Mouse (Mus musculus) heart, adult 9 months (tissue): ENCODE data around the gene March1.

Experiments used
- DNase-seq, 2 experiments: peaks; one replicate each; pipeline ENCODE4 v3.0.0; 2022; ENCODE audit warnings: low spot score in 2 of 2

The March1 gene

DNA sequence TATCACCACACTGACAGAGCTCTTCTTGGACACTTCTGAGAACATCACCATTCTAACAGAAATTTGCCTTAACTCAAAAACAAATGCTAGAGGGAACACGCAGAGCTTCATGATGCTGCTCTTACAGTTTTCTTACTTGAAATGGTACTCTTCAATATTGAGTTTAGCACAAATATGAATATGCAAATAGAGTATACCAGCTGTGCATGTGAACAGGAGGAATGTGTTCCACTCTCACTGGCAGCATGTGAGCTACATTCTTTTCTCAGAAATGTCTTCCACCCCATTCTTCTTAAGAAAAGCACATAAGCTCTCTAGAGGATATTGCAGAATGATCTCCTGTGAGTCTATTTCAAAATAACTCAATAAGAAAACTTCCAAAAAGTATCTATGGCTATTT is 370.0 kb downstream of the March1 start:
- no peak for DNase-seq

DNA sequence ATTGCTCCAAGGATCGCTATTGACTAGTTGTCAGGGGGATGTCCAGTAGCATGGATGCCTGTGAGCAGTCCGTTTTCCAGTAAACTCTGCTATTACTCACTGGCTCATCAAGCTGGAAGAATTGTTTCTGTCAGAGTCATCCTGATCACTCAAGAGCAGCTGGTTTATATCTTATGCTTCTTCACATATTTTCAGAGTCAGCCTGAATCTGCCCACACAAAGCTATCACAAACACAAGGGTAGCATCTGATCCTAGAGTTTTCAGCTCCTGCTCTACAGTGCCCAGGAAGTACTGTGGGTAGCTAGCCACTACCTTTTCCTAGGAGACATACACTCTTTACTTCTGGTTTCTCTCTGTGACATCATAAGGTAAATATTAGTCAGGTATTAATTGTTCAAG is 405.1 kb downstream of the March1 start:
- no peak for DNase-seq

DNA sequence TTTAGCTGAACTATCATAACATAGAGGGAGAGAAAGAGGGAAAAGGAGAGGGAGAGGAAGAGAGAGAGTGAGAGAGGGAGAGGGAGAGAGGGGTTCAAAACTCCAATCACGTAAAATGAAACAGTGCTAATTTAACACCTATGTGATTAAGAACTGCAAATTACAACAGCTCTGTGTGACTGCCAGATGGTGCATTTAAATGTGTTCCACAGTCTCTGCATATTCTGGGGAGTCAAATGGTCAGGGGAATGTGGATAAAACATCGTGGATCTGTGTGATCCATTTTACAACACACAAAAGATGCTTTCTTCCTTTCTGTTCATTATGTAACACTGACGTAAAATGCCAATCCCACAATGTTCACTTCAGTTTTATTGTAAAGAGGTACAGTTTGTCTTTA is 416.0 kb downstream of the March1 start:
- DNase-seq = no peak

DNA sequence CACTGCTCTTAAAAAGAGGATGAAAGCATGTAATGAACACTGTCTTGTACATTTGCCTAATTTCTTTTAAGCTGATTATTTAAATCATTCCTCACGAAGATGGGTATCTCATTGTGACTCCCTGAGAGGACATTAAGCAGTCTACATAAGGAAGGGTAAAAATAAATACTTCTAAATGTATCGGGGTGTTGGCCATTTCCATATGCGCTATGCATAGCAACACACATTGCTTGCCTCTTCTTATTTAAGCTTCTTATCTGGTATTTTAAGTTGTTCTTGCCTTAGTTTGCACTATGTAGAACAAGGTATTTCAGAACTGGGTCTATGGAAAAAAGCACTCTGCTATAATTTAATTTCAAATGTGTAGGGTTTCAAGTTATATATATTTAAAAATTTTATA is 416.7 kb downstream of the March1 start:
- DNase-seq = no peak

DNA sequence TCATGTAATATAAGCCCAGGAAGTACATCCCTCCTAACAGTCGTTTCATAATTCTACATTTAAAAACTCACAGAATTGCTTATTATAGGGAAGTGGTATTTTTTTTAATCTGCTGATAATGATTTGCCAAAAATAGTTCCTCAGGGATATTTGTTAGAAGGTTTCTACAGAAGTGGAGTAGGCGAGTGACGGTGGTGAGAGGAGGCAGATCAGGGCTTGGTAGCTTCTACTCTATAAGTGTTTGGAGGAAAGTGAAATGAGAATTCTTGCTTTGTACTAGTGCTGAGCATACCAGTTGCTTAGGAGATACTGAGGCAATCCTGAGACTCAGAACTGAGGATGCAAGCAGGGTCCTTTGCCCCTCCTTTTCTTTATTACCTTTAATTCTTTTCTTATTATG is 476.5 kb downstream of the March1 start:
- DNase-seq = no peak

DNA sequence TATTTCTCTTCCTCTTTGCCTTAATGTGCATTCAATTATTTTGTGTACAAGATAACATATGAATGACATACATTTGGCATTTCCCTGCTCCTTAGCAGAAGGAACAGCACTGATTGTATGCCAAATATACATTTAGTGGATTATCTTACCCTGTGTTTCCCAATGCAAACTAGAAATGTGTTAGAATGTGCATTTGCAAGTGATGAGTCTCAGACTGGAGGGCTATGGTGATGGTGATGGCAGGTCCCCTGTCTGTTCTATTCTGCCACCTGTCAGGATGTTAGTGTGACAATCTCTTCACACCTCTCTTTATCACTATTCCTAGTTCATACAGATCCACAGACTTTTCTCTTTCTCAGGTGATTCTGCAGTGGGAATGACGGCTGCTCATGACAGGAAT is 480.4 kb downstream of the March1 start:
- no peak for DNase-seq

DNA sequence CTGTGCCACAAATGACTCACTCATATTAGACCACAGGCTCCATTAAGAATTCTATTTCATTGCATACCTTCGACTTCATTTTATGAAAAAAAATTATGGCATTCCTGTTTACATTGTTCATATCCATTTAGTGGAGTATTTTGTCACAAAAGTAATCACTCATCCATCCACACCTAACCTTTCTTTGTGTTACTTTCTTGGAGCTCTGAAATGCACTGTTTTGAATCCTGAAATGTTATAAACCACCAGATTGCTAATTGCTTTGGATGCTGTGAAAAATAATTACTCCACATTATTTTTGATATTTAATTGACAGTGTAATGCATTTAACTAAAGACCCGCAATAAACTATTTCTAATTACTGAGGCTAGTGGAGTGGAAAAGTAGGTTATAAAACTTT is 501.6 kb downstream of the March1 start:
- DNase-seq = no peak

DNA sequence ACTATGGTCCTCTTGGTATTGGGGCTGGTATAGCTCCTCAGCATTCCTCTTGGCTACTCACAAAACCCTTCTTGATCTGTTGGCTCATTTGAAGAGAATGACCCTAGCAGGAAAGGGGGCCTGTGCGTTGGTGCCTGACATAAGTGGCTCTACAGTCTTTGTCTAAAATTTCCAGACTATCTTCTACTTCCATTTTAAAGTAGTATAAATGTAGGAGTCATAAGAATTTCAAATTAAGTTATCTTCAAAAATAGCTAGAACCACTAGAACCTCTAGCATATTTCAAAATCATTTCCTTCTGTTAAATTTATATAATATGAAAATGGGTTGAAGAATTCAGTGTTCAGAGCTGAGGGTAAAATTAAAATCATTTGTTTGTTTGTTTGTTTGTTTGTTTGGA is 541.9 kb downstream of the March1 start:
- DNase-seq = no peak

DNA sequence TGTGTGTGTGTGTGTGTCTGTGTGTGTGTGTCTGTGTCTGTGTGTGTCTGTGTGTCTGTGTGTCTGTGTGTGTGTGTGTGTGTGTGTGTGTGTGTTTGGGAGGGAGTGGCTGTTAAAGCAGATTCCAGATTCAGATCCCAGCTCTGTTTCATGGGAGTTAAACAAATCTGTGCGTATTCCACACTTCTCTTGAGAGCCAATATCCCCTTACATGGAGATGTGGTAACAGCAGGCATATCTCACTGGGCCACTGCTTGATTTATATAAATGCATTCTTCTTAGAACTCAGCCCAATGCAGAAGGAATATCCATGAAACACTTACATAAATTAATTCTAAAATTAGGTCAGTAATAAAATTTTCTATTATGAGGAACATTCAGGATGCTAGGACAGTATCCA is 549.1 kb downstream of the March1 start:
- DNase-seq = no peak

DNA sequence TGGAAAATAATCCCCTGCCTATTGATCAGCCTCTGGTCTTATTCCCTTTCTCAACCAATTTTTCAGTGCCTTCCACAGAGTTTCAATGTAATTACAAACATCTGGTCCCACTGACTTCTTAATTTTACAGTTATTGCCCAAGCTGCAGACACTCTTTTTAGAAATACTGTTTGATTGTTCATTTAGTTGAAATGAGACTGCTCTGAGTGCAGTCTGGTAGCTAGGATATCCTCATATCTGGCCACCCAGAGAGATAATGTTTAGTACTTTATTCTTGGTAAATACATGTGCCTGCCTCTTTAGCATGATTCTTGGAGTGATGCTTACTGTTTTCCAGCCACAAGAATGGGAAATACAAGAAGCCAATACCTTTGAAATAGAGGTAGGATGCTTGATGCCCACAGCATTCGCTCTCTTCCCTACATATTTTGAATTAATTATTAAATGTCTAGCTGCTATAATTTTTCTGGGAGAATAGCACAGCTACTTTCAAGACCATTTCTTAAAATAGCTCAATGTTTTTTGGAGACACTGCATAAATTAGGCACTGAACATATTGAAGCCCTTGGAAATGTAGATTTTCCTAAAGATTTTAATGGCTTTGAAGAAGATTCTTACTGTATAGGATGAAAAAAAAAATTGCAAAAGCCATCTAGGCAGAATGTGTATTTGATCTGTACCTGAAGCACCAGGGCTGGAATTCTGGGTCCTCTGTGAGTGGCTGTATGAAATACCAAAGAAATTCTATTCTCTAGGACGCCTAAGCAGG is 549.9 kb downstream of the March1 start:
- DNase-seq = no peak

DNA sequence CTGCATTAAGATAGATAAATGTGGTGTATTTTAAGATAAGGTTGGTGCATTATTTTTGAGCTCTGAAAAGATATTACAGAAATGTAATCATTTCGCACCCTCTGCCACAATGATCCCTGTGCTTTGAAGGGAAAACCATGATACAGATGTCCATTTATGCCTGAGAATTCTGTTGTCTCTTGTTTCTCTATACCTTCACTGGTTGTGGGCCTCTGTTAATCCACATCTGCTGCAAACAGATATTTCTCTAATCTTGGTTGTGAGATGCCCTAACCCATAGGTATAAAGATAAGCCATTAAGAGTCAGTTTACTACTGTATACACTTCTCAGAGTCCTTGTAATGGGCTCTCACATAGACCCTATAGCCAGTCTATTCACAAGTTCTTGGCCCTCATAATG is 561.6 kb downstream of the March1 start:
- DNase-seq = no peak

DNA sequence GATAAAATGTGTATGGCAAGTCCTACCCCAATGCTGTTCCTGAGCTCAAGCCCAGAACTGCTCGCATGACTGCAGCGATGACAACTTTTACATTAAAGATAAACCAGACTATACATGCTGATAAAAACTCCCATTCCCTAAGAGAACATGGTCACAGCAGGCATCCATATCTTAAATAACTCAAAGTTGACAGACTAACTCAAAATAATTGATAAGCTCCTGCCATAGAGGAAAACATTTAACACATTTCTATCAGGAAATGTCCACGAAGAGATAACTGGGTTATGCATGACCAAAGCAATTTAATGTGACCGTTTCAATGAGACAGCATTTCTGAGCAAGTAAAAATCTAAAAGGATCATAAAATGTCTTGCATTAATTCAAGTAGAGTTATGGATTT is 563.6 kb downstream of the March1 start:
- DNase-seq = no peak

DNA sequence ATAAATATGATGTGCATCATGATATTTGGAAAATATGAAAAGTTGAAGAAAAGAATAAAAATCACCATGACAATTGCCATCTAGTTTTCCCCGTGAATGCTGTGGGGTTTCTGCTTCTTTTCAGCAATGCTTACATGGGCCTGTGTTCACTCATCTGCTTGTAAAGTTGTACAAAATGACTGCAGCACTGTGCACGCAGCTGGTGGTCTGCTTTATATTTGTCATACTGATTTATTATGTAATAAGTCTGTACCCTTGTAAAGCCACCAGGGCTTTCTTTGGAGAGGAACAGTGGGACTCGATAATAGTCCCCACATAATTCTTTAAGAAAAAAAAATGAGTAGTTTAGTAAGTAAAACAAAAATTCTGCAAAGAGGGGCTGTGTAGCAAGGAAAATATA is 564.6 kb downstream of the March1 start:
- DNase-seq = no peak

DNA sequence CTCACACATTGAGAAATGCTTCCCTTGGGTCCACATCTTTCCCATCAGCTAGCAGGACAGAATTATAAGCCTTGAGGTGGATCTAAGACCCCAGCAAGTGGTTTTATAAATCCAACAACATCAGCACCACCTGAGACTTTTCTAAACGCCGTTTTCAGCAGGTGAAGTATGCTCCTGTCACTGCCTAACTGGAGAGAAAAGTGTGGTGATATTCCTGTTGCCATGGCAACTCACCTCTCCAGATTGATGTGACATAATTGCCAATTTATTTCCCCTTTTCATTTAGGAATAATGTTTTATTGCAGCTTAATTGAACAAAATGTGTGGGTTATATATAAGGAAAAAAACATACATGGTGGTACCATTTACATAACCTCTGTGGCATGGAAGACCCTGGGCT is 565.8 kb downstream of the March1 start:
- DNase-seq = no peak

DNA sequence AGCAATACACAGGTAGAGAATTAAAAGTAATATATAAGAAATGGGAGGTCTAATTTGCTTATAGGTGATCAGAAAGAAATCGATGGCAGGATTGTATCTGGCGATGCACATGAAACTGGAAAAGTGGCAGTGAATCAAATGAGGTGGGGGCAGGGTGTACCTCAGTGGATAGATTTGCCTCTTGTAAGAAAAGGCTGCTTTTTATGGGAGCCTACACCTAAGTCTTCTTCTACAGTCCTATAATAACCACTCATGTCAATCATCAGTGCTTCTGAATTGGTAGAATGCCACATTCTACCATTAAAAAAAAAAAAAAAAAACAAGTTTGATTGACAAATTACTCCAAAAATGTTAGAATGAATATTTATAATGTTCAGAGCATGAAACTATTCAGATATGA is 567.5 kb downstream of the March1 start:
- DNase-seq = no peak

DNA sequence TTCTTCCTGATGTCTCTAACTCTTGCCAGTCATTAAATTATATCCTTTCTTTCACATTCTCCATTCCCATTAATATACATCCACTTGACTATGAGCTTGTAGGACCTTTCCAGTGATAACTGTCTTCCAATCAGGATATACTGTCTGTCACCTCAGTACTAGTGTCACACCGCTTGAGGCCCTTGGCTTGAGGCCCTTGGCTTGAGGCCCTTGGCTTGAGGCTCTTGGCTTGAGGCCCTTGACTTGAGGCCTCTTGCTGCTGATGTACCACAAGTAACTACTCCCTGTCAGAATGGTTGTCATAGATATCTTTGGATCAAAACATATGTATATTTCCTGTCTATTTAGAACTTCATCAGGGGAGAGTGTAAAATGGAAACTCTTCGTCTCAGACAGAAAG is 576.7 kb downstream of the March1 start:
- no peak for DNase-seq

DNA sequence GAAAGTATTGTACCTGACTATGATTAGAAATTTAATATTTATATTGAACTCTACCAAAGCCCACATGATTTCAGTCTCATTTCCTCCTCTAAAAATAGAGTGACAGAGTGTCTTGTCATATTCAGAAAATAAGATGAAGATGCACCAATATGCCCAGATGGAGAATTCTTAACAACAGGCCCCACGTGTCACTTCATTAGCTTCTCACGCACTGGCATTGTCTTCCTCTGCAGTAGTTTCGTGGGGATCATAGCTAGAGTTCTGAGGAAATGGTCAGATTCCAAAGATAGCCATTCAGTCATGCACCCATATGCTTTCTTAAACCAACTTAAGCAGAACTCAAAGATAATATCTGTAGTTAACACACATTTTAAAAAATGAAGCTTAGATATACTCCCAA is 582.5 kb downstream of the March1 start:
- DNase-seq = peak in 1 of 2 experiments; percentile 1

DNA sequence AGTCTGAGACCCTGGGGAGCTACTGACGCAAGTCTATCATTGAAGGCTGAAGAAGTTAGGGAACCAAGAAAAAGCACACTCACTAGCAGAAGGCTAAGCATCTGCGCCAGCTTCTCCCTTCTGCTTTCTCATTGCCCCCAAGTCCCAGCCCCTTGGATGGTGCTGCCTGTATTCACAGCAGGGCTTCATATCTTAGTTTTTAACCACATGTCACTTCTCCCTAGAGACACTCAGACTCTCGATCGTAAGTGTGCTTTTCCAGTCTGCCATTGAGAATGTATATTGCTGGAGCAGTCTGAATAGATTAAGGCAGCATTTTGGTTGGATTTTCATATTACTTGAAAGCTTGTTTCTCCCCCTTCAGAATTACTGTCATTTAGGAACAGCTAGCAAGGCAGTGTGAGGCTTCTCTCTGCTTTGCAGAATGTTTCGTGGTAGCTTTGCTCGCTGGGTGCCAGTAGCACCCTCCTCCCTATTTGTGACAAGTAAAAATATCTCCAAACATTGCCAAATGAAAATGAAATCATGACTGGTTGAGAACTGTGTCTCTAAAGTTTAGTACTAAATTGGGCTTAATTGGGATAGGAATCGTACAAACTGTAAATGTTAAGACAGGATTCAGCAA is 586.2 kb downstream of the March1 start:
- no peak for DNase-seq

DNA sequence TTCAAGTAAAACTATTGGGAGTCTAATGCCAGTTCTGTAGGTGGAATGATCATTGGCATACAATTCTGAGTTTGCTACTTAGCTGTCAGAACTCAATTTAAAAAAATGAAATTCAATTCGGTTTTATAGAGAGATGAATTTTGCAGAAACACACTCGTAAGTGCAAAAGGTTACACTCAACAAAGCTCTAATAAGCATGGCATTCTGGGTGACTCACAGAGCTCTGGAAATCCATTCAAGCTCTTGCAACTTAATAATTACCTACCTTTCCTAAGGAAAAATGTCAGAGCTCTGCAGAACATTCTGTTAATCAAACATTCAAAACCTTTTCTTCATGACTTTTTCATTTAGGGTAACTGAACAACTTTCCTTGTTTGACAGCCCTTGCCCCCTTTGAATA is 591.9 kb downstream of the March1 start:
- no peak for DNase-seq

DNA sequence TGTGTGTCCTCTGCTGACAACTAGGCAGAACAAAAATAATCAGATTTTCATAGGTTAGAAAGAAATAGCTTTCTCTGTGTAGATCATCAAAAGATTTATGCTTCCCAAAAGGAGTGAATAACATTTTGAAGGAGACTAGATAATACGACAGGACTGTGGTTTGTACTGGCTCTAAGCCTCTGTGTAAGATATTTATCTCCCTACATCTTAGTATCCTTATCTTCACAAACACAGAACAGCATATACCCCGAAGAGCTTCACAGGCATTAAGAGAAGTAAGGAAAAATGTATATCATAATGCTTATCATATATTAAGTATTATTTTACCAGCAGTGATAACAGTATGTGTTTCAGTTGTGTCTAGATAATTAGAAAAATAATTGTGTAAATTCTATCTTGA is 592.6 kb downstream of the March1 start:
- no peak for DNase-seq

DNA sequence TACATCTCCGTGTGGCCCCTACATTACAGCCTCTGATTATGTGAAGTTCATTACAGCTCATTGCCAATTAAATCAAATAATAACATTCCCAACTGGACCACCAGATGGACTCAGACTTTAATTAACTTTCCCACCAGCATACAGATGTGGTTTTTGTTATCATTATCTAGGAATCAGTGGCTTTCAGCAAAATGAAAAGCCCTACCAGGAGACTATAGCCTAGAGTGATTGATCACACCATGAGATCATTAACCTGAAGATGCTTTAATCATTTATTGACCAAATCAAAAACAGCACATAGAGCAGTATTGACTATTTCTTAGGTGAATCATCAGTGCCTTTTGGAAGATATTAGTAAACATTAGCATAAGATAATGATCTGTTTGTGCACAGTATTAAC is 602.3 kb downstream of the March1 start:
- DNase-seq = no peak

DNA sequence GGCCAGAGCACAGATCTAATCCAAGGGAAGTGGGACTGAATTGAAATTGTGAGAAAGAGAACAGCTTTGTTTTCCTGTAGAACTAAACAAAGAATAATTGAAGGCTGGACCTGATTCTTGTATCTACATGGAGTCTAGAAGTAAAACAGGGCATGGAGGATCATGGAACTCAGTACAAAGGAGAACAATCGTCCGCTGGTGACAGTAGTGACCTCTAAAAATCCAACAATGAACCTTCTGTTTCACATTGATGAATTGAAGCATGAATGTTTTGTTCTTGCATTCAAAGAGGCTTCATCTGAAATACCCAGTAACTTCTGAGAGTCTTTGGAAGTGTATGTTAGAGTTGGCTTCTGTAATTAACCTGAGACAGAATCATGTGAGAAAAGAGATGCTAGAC is 612.2 kb downstream of the March1 start:
- DNase-seq = no peak

DNA sequence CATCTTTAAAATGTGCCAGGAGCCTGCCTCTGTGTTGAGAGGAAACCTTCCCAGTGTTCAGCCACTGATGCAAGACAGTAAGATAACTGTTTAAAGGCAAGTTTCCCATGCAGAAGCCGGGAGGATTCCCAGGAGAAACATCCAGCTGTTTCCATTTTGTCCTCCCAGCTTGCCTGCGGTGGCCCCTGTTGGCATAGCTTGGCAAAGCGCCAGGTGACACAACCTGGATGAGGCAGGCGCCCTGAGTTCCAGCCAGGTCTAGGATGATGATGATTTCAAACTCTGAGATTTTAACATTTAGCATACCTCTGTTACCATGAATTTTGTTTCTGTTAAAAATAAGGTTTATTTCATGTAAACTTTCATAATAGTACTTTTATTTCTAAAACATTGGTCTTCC is 651.8 kb downstream of the March1 start:
- DNase-seq = no peak

DNA sequence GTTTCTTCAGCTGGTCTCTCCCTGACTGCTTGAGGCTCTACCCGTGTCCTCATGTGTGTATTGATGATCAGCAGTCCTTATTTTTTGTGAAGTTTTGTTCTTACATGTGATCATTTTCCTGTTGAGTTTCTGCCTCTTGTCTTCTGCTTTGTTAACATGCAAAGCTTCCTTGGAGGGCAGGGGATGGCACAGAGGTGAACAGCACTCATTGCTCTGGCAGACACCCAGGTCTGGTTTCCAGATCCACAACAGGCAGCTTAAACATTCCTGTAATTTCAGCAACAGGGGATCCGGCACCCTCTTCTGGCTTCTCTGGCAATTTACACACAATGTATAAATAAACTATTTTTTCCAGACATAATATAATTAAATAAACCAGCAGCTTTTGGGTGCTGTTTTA is 652.4 kb downstream of the March1 start:
- DNase-seq = no peak
